Mouse (Mus musculus) brain, embryonic 14.5 days (tissue): Measurements from ENCODE around the gene Sult1d1.

Source experiments
- CTCF ChIP-seq: fragments of 200-500 bp; IDR thresholded peaks from 2 replicates; pipeline ENCODE4 v1.5.1; 2012; ENCODE audit warnings: inconsistent platforms, mild to moderate bottlenecking, moderate library complexity, borderline replicate concordance; ENCODE audit not compliant: insufficient read depth, insufficient read length; ENCODE audit errors: extremely low read depth
- POLR2A ChIP-seq: fragments of 200-500 bp; IDR thresholded peaks from 2 replicates; pipeline ENCODE4 v1.6.1; 2012; ENCODE audit warnings: mild to moderate bottlenecking, inconsistent platforms, borderline replicate concordance; ENCODE audit not compliant: poor library complexity, insufficient read depth, insufficient read length, severe bottlenecking; ENCODE audit errors: extremely low read depth

- no peak for TF ChIP-seq POLR2A
- TF ChIP-seq CTCF: no peak
Observed at GRCm38 (mm10) chr5:87573490-87573889, 4.7 kb upstream of the Sult1d1 start.
